Mouse (Mus musculus) gastrocnemius, postnatal 25 days (tissue): ENCODE data around the gene Prrc2c. TPM values are rescaled to one million over a fixed set of nuclear protein-coding genes. Genes with fewer than 3 reads are reported as not detected.
"Not testable (repeated sequence)": the region's sequence is repeated elsewhere in the genome, so short reads cannot be mapped to it uniquely, and the experiment has no call there.

ENCODE experiments used
- DNase-seq: peaks from one replicate; pipeline ENCODE4 v3.0.0; 2022
- long read RNA-seq, 2 experiments: library from polyadenylated mRNA; stranded (forward); transcript quantifications; one replicate each; pipeline ENCODE4 v2.0.0; 2021
- total RNA-seq, 2 experiments: library from RNA; stranded (reverse); gene quantifications; 1 replicate in 1 of 2; 2 replicates in 1 of 2; pipeline ENCODE4 v1.2.3; 2021

The Prrc2c gene
- 10 to 100 TPM; 48.9 to 52.8 TPM for total RNA-seq
- long read RNA-seq, experiment 1, partial matches to known transcripts: 1 of 15 reads
- long read RNA-seq, experiment 1, other reads (novel, unspliced or antisense): 14 of 15 reads
- long read RNA-seq, experiment 2, partial matches to known transcripts: 1 of 12 reads
- long read RNA-seq, experiment 2, other reads (novel, unspliced or antisense): 11 of 12 reads

- peak; percentile 98 for DNase-seq
Observed at GRCm38 (mm10) chr1:162740401-162740835, at the start of gene Prrc2c. TSS of gene Prrc2c (minus strand) at chr1:162740556.

- DNase-seq: no peak
Observed at GRCm38 (mm10) chr1:162785222-162785621, 44.9 kb upstream of the Prrc2c start.

- DNase-seq: no peak
Observed at GRCm38 (mm10) chr1:162783669-162784248, 43.4 kb upstream of the Prrc2c start.

- not testable (repeated sequence) for DNase-seq
Observed at GRCm38 (mm10) chr1:162781035-162781434, 40.7 kb upstream of the Prrc2c start.

GRCm38 (mm10) chr1:162777943-162778538 lies 37.7 kb upstream of the Prrc2c start:
- DNase-seq: no peak

- no peak for DNase-seq
Observed at GRCm38 (mm10) chr1:162773661-162774060, 33.3 kb upstream of the Prrc2c start.

- DNase-seq: no peak
Observed at GRCm38 (mm10) chr1:162771617-162772360, 31.4 kb upstream of the Prrc2c start.

GRCm38 (mm10) chr1:162752009-162752408 lies 11.7 kb upstream of the Prrc2c start:
- DNase-seq: no peak

GRCm38 (mm10) chr1:162749607-162750006 lies 9.3 kb upstream of the Prrc2c start:
- no peak for DNase-seq

- DNase-seq: no peak
Observed at GRCm38 (mm10) chr1:162748761-162749160, 8.4 kb upstream of the Prrc2c start.

GRCm38 (mm10) chr1:162739831-162740394 lies 443 bp downstream of the Prrc2c start:
- DNase-seq: no peak

GRCm38 (mm10) chr1:162739406-162739805 lies 950 bp downstream of the Prrc2c start:
- DNase-seq: no peak

- DNase-seq: no peak
Observed at GRCm38 (mm10) chr1:162738472-162738871, 1.9 kb downstream of the Prrc2c start.

GRCm38 (mm10) chr1:162735084-162735483 lies 5.3 kb downstream of the Prrc2c start:
- DNase-seq: no peak

- DNase-seq: no peak
Observed at GRCm38 (mm10) chr1:162734283-162734682, 6.1 kb downstream of the Prrc2c start.

- DNase-seq: no peak
Observed at GRCm38 (mm10) chr1:162732041-162732440, 8.3 kb downstream of the Prrc2c start.

GRCm38 (mm10) chr1:162729436-162729835 lies 10.9 kb downstream of the Prrc2c start:
- DNase-seq: no peak

- DNase-seq: no peak
Observed at GRCm38 (mm10) chr1:162727981-162728380, 12.4 kb downstream of the Prrc2c start.

- DNase-seq: no peak
Observed at GRCm38 (mm10) chr1:162723610-162724009, 16.7 kb downstream of the Prrc2c start.

GRCm38 (mm10) chr1:162720645-162721044 lies 19.7 kb downstream of the Prrc2c start:
- no peak for DNase-seq

- DNase-seq: no peak
Observed at GRCm38 (mm10) chr1:162700389-162701066, 39.8 kb downstream of the Prrc2c start.

- DNase-seq: peak; percentile 48
Observed at GRCm38 (mm10) chr1:162697866-162698265, 42.5 kb downstream of the Prrc2c start.
